Mouse (Mus musculus) C2C12 (cell line): ENCODE data around the gene Perp. TPM values are rescaled to one million over a fixed set of nuclear protein-coding genes. Genes with fewer than 3 reads are reported as not detected.

ENCODE experiments used
- H3K27me3 ChIP-seq: one replicate; pipeline ENCODE4 v1.6.1; 2011; ENCODE audit not compliant: control insufficient read depth, insufficient read depth, insufficient read length
- H3K36me3 ChIP-seq: one replicate; pipeline ENCODE4 v1.6.1; 2011; ENCODE audit not compliant: control insufficient read depth, insufficient read depth
- H3K4me3 ChIP-seq: one replicate; pipeline ENCODE4 v1.5.1; 2011; ENCODE audit warnings: mild to moderate bottlenecking, control low read depth; ENCODE audit not compliant: poor library complexity, insufficient read depth, severe bottlenecking
- H3K79me2 ChIP-seq: one replicate; pipeline ENCODE4 v1.6.1; 2011; ENCODE audit not compliant: control insufficient read depth, insufficient read depth
- H3K79me3 ChIP-seq: one replicate; pipeline ENCODE4 v1.6.1; 2011; ENCODE audit warnings: low read depth, control low read depth
- H3ac ChIP-seq: one replicate; pipeline ENCODE3; 2011; ENCODE audit warnings: low read depth; ENCODE audit not compliant: control insufficient read depth, insufficient read length
- CEBPB ChIP-seq: IDR thresholded peaks from one replicate; pipeline ENCODE4 v1.6.1; 2011; ENCODE audit warnings: low read depth, mild to moderate bottlenecking, control low read depth, moderate library complexity
- CTCF ChIP-seq: IDR thresholded peaks from one replicate; pipeline ENCODE4 v1.5.1; 2011; ENCODE audit not compliant: control insufficient read depth, insufficient read depth, insufficient read length
- FOSL1 ChIP-seq: IDR thresholded peaks from one replicate; pipeline ENCODE4 v1.8.0; 2011; ENCODE audit warnings: mild to moderate bottlenecking, low read length; ENCODE audit not compliant: poor library complexity, insufficient read depth, severe bottlenecking
- MAX ChIP-seq: IDR thresholded peaks from one replicate; pipeline ENCODE4 v1.6.1; 2011; ENCODE audit warnings: mild to moderate bottlenecking, control low read depth
- MYOD1 ChIP-seq: IDR thresholded peaks from one replicate; pipeline ENCODE4 v1.6.1; 2011; ENCODE audit warnings: low read depth; ENCODE audit not compliant: control insufficient read depth, insufficient read length
- MYOG ChIP-seq: IDR thresholded peaks from one replicate; pipeline ENCODE4 v1.6.1; 2011; ENCODE audit not compliant: control insufficient read depth, insufficient read length; ENCODE audit errors: extremely low read depth
- USF1 ChIP-seq: IDR thresholded peaks from one replicate; pipeline ENCODE4 v1.6.1; 2011; ENCODE audit warnings: low read depth, mild to moderate bottlenecking, control low read depth, moderate library complexity
- polyA plus RNA-seq: library from polyadenylated mRNA; unstranded; fragments of >200 nt; fragmentation: generic; extraction: Trizol; gene quantifications from one replicate; pipeline ENCODE4 v1.2.1, GENCODE M21; 2012; ENCODE audit warnings: missing spikeins

The Perp gene
- polyA plus RNA-seq, 1 experiment, result 0.02 TPM

- no peaks in the 10 kb centered on the region for H3K79me3 ChIP-seq
- H3K27me3 ChIP-seq, result no peaks in the 10 kb centered on the region
- TF ChIP-seq USF1 (no peak), CTCF (no peak), MAX (no peak), CEBPB (no peak), FOSL1 (no peak), MYOD1 (no peak), MYOG (no peak)
- H3K79me2 ChIP-seq, result no peaks in the 10 kb centered on the region
- no peak overlapping the region for H3ac ChIP-seq
- H3K4me3 ChIP-seq, result no peak overlapping the region
- no peaks in the 10 kb centered on the region for H3K36me3 ChIP-seq
Observed at GRCm38 (mm10) chr10:18870990-18871389, 26.2 kb downstream of the Perp start.

- Histone ChIP-seq H3K27me3 (no peaks in the 10 kb centered on the region), H3K79me3 (no peaks in the 10 kb centered on the region), H3K36me3 (no peaks in the 10 kb centered on the region), H3ac (no peak overlapping the region), H3K4me3 (no peak overlapping the region), H3K79me2 (no peaks in the 10 kb centered on the region)
- TF ChIP-seq MYOD1 (no peak), CEBPB (no peak), CTCF (no peak), USF1 (no peak), MYOG (no peak), MAX (no peak)
Observed at GRCm38 (mm10) chr10:18876211-18876610, 31.4 kb downstream of the Perp start.

GRCm38 (mm10) chr10:18878111-18878510 is 33.3 kb downstream of the Perp start:
- H3ac ChIP-seq, result no peak overlapping the region
- no peaks in the 10 kb centered on the region for H3K79me2 ChIP-seq
- H3K36me3 ChIP-seq, result no peaks in the 10 kb centered on the region
- no peaks in the 10 kb centered on the region for H3K79me3 ChIP-seq
- no peaks in the 10 kb centered on the region for H3K27me3 ChIP-seq
- H3K4me3 ChIP-seq, result no peak overlapping the region
- TF ChIP-seq FOSL1 (no peak), USF1 (no peak), MYOG (no peak), CEBPB (no peak), MYOD1 (no peak), CTCF (no peak), MAX (no peak)

GRCm38 (mm10) chr10:18879160-18879559 is 34.3 kb downstream of the Perp start:
- H3K79me2 ChIP-seq, result no peaks in the 10 kb centered on the region
- H3K27me3 ChIP-seq, result no peaks in the 10 kb centered on the region
- no peak overlapping the region for H3K4me3 ChIP-seq
- H3ac ChIP-seq, result no peak overlapping the region
- no peaks in the 10 kb centered on the region for H3K79me3 ChIP-seq
- H3K36me3 ChIP-seq, result no peaks in the 10 kb centered on the region
- TF ChIP-seq CTCF, result no peak
- no peak for TF ChIP-seq MYOD1
- no peak for TF ChIP-seq MAX
- TF ChIP-seq FOSL1, result no peak
- TF ChIP-seq CEBPB, result no peak
- no peak for TF ChIP-seq MYOG
- TF ChIP-seq USF1, result no peak

GRCm38 (mm10) chr10:18879690-18880089 is 34.9 kb downstream of the Perp start:
- no peak for TF ChIP-seq MYOD1
- TF ChIP-seq MYOG, result no peak
- TF ChIP-seq FOSL1, result no peak
- no peak for TF ChIP-seq MAX
- no peaks in the 10 kb centered on the region for H3K79me2 ChIP-seq
- no peaks in the 10 kb centered on the region for H3K27me3 ChIP-seq
- no peak overlapping the region for H3K4me3 ChIP-seq
- no peaks in the 10 kb centered on the region for H3K79me3 ChIP-seq
- H3K36me3 ChIP-seq, result no peaks in the 10 kb centered on the region
- H3ac ChIP-seq, result no peak overlapping the region

GRCm38 (mm10) chr10:18882190-18882589 is 37.4 kb downstream of the Perp start:
- Histone ChIP-seq H3K79me2 (no peaks in the 10 kb centered on the region), H3ac (no peak overlapping the region), H3K79me3 (no peaks in the 10 kb centered on the region), H3K27me3 (no peaks in the 10 kb centered on the region), H3K36me3 (no peaks in the 10 kb centered on the region), H3K4me3 (no peak overlapping the region)
- TF ChIP-seq MAX, result no peak
